Mouse (Mus musculus) G1E-ER4 (cell line): ENCODE data around the gene Tomt. TPM values are rescaled to one million over a fixed set of nuclear protein-coding genes. Genes with fewer than 3 reads are reported as not detected.

Source experiments
- GATA1 ChIP-seq: IDR thresholded peaks from one replicate; pipeline ENCODE4 v1.8.0; 2012; ENCODE audit warnings: low read length, inconsistent platforms
- polyA plus RNA-seq: library from polyadenylated mRNA; stranded (reverse); fragments of >175 nt; gene quantifications from 2 replicates; pipeline ENCODE4 v1.2.3, GENCODE M21; 2012

Tomt gene
- polyA plus RNA-seq, 1 experiment: not detected

- TF ChIP-seq GATA1: no peak
Observed at GRCm38 (mm10) chr7:101908367-101908766, 2.2 kb upstream of the Tomt start.

DNA sequence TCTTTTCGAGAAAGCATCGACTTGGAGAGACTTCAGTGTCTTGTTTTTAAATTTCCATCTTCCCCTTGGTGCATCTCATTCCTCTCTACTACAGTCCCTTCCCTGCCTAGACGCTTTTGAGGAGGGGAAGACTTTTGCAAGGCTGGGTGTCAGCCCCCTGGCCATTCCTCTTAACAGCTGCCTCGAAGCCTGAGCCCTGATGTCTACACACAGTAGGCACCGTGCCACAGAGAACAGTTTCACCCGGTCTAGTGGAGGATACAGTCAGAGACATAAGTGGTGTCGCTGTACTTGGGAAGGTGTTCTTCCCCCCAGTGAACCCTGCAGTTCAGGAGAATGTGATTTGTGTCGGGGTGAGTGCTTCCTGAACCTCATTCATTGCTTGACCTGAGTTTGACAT, 537 bp upstream of the Tomt start:
- no peak for TF ChIP-seq GATA1

GRCm38 (mm10) chr7:101905561-101906286, 435 bp downstream of the Tomt start, which contains the start of gene Lamtor1:
Gene Lamtor1 (plus strand): TSS chr7:101905904.
- no peak for TF ChIP-seq GATA1

- no peak for TF ChIP-seq GATA1
Observed at GRCm38 (mm10) chr7:101902846-101903245, 3.3 kb downstream of the Tomt start.

- TF ChIP-seq GATA1: no peak
Observed at GRCm38 (mm10) chr7:101901969-101902368, 4.2 kb downstream of the Tomt start.

- no peak for TF ChIP-seq GATA1
Observed at GRCm38 (mm10) chr7:101900331-101901097, 5.6 kb downstream of the Tomt start.

DNA sequence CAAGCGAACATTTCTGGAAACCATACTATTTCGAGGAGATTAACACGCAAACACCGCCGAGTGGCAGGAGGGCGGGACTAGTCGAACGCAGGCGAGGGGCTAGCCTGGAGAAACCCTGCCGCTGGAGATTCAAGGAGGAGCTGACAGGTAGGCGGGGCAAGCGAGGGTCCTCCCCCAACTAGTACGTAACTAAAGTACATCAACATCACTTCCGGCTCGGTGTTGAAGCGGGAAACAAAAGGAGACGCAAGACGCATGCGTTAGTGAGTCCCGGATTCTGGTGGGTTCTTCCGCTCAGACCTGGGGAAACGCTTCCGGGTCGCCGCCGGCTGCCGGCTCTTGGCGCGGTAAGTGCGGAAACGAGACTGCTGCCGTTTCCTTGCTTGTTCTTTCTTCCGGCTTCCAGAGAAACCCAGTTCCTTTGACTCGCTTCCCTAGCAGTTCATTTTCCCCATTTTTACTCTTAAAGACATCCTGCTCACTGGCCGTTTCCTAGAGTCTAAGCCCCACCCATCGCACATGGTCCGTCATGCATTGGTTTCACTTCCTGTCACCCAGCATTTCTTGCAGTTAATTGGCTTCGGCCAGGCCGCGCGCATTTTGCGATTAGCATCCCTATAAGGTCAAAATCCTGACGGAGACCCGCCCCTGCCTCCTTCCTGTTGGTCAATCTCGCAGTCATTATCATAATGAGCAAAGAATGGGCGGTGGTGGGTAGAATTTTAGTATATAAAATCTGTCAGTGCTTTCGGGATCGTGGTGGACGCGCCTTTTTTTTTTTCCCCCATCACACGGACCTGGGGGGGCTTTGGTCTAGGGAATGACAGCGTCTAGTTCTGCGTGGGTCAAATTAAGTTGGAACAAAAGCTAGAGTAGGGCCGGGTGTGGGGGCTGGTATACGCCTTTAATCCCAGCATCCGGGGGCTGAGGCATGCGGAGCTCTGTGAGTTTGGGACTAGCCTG, 9.8 kb downstream of the Tomt start:
- TF ChIP-seq GATA1: no peak

- TF ChIP-seq GATA1: no peak
Observed at GRCm38 (mm10) chr7:101895695-101896094, 10.5 kb downstream of the Tomt start.

DNA sequence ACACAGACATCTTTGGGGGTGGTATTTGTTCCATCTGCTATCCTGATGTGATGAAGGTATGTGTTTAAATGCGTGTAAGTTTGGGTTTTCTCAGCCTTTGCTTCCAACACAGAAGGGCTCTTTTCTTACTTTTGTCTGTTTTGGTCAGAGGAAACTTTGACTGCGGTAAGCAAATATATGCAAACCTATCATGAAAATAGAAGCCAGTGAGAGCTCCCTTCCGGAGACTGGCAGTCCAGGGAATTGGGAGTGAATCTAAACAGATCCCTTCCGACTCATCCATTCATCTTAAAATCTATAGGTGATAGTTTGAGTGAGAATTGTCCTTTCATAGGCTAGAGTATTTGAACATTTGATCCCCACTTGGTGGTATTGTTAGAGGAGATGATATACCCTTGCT, 17.7 kb downstream of the Tomt start:
- no peak for TF ChIP-seq GATA1

- no peak for TF ChIP-seq GATA1
Observed at GRCm38 (mm10) chr7:101886274-101886673, 19.9 kb downstream of the Tomt start.

DNA sequence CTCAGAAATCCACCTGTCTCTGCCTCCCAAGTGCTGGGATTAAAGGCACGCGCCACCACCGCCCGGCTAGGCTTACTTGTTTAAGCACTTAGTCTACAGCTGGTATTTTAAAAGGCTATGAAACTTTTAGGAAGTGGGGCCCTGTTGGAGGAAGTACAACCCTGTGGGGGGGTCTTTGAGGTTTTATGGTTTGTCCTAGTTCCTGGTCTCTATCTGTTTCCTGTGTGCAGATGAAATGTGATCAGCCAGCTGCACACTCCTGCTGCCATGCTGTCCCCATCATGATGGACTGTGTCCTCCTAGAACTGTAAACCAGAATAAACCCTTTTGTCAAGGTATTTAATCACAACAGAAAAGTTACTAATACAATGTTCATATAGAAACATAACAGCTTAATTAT, 22.0 kb downstream of the Tomt start:
- no peak for TF ChIP-seq GATA1

- no peak for TF ChIP-seq GATA1
Observed at GRCm38 (mm10) chr7:101882413-101883154, 23.6 kb downstream of the Tomt start.

DNA sequence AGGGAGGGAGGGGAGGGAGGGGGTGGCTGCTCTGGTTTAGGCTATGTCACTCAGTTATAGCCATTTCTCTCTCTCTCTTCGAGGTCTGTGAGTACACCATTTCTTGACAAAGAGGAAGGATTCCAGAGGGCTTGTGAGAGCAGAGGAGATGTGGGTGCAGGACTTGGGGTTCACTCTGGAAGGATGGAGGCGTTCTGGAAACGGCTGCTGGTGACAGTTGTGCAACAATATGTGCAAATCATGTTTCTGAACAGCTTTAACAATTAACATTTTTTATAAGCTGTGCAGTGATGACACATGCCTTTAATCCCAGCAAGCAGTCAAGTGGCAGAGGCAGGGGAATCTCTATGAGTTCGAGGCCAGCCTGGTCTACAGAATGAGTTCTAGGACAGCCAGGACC, 25.3 kb downstream of the Tomt start:
- no peak for TF ChIP-seq GATA1

DNA sequence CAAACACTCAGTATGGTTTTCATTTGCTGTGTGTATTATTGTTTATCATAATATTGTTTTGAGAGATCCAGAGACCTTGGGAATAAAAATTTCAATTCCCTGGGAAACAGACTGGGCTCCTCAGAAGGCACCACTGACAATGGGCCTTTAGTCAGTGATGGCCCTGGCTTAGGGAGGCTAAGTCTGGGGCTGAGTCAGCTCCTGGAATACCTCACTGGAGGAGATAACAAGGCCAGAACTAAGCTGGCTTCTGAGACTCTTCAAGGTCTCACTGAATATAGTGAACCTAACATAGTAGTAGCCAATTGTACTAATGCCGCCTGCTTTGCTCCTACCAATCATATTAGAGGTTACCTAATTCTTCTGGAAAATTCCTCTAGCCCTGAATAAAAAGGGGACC, 30.2 kb downstream of the Tomt start:
- TF ChIP-seq GATA1: no peak

- TF ChIP-seq GATA1: peak; percentile 37
Observed at GRCm38 (mm10) chr7:101871296-101871695, 34.9 kb downstream of the Tomt start.
